9 mouse cellular contexts compared by ENCODE assay signal in genomic region chr5:111217447-111218110, GRCm38 (mm10).
DNase-seq lines count a peak whose midpoint lies in the region; ATAC-seq lines count a peak whose summit lies in the region.
"Had no signal": no experiment of that assay in that cellular context is flagged by ENCODE, and none has a peak within 500 bp of the region (broad histone marks: within the 10 kb centered on the region; RNA-seq: fewer than 3 reads in every experiment).

No protein-coding gene starts in this region.

- H3K4me2 ChIP-seq in intestine, embryonic 14.5 days (ENCODE audit: low read length), result 0 out of 2 replicates have a peak overlapping the region, but pooled peaks have one; percentile 5

- peak; percentile 38; the same call in 1 of the 2 replicates for ATAC-seq in intestine, embryonic 14.5 days (replicated peaks; ENCODE audit: low FRiP score, low TSS enrichment, low read depth)
- no peak for ATAC-seq in megakaryocyte progenitor cell, adult 5-6 weeks (replicated peaks; ENCODE audit: poor library complexity)

- no peak for DNase-seq in heart, embryonic 10.5 days (ENCODE audit: low spot score)
- DNase-seq in heart, postnatal 4 days, result no peak
- DNase-seq in brain, adult 2 months (ENCODE audit: low read depth, low spot score), result peak; percentile 23
- no peak for DNase-seq in intestine, embryonic 14.5 days (ENCODE audit: low spot score)
- peak; percentile 66 for DNase-seq in lung, postnatal 36 days
- DNase-seq in right cerebral cortex, postnatal 14 days, result no peak
- no peak for DNase-seq in adrenal gland, postnatal 4 days (ENCODE audit: low spot score in 2 of 2)
- DNase-seq: thymus, adult 2 months had no signal

- no peak overlapping the region for H3K9ac ChIP-seq in intestine, embryonic 14.5 days (ENCODE audit: low read length)

- 54% methylated on average over 18 of the region's 18 CpGs for WGBS in heart, embryonic 10.5 days
- WGBS in intestine, embryonic 14.5 days, result 59% methylated on average over 18 of the region's 18 CpGs

- no peak overlapping the region for H3K4me3 ChIP-seq in heart, embryonic 10.5 days
- H3K4me3 ChIP-seq in intestine, embryonic 14.5 days (ENCODE audit: low read depth, low read length), result no peak overlapping the region

- peak overlapping the region; percentile 62 for H3K27ac ChIP-seq in heart, embryonic 10.5 days
- H3K27ac ChIP-seq in intestine, embryonic 14.5 days (ENCODE audit: low read depth), result peak overlapping the region; percentile 29; the same call in 1 of the 2 replicates

- H3K9me3 ChIP-seq in heart, embryonic 10.5 days, result no peaks in the 10 kb centered on the region
- H3K9me3 ChIP-seq in intestine, embryonic 14.5 days (ENCODE audit: control insufficient read depth, low read length), result no peaks in the 10 kb centered on the region

- 0 out of 2 replicates have a peak, but pooled peaks cover 18% of the 10 kb centered on the region for H3K27me3 ChIP-seq in heart, embryonic 10.5 days (ENCODE audit: insufficient read depth, poor library complexity, severe bottlenecking)
- H3K27me3 ChIP-seq in intestine, embryonic 14.5 days (replicated peaks; ENCODE audit: control insufficient read depth, insufficient read depth, low read length), result no peaks in the 10 kb centered on the region

- H3K36me3 ChIP-seq in heart, embryonic 10.5 days, result no peaks in the 10 kb centered on the region
- no peaks in the 10 kb centered on the region for H3K36me3 ChIP-seq in intestine, embryonic 14.5 days (ENCODE audit: control insufficient read depth, insufficient read depth, low read length)

- H3K4me1 ChIP-seq in heart, embryonic 10.5 days, result peaks cover 48% of the 10 kb centered on the region
- peaks cover 34% of the 10 kb centered on the region for H3K4me1 ChIP-seq in intestine, embryonic 14.5 days (replicated peaks; ENCODE audit: control insufficient read depth, insufficient read depth, low read length)

Comparison
In these comparisons a context has a peak if more than half of its experiments do, and no peak if none do; other contexts are left out.
1. DNase-seq: peak in brain, adult 2 months (single experiment) and lung, postnatal 36 days (single experiment); none in heart, embryonic 10.5 days (single experiment), heart, postnatal 4 days (single experiment), intestine, embryonic 14.5 days (single experiment), right cerebral cortex, postnatal 14 days (single experiment) and adrenal gland, postnatal 4 days (0 of 2).